Mouse (Mus musculus): ENCODE results near the gene Gal3st2b. TPM values are rescaled to one million over a fixed set of nuclear protein-coding genes. Genes with fewer than 3 reads are reported as not detected.
"Not testable (repeated sequence)": the region's sequence is repeated elsewhere in the genome, so short reads cannot be mapped to it uniquely, and the experiment has no call there.

The Gal3st2b gene
- polyA plus RNA-seq (2015; fragmentation: Nextera tagmentation; extraction: Ambion mirVana), result not detected in 2 replicates

DNA sequence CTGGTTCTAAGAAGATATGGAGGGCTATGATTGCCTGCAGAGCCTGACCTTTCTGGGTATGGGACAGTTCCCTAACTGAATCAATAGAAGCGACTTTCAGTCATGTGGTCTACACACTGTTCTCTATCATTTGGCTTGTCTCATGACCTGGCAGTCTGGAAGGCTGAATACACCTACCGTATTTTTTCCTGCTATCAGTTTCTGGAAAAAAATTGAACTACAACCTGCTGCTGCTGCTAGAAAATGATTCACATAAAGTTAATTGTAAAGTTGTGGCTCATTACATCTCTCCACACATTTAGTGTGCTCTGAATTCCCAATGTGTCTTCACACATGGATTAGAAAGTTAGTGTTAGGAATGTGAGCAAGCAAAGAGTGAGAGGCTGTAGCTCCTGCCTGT is at the start of gene Gal3st2b:
TSS of gene Gal3st2b (plus strand) at position 301 of the 400 bp plus-strand sequence.
- not testable (repeated sequence) for H3K4me2 ChIP-seq (ENCODE audit: low read depth, low read length); H3K9ac ChIP-seq (ENCODE audit: low read length); H3K36me3 ChIP-seq (ENCODE audit: control insufficient read depth, insufficient read depth, low read length); ATAC-seq (ENCODE audit: low read depth); H3K27me3 ChIP-seq (ENCODE audit: control insufficient read depth, insufficient read depth, low read depth, low read length); H3K4me3 ChIP-seq (ENCODE audit: low read length); H3K4me1 ChIP-seq (replicated peaks; ENCODE audit: control insufficient read depth, insufficient read depth, low read length); H3K9me3 ChIP-seq (ENCODE audit: control insufficient read depth, low read length); H3K27ac ChIP-seq (ENCODE audit: low read length)
- WGBS, result 80% methylated on average over 2 of the region's 2 CpGs

DNA sequence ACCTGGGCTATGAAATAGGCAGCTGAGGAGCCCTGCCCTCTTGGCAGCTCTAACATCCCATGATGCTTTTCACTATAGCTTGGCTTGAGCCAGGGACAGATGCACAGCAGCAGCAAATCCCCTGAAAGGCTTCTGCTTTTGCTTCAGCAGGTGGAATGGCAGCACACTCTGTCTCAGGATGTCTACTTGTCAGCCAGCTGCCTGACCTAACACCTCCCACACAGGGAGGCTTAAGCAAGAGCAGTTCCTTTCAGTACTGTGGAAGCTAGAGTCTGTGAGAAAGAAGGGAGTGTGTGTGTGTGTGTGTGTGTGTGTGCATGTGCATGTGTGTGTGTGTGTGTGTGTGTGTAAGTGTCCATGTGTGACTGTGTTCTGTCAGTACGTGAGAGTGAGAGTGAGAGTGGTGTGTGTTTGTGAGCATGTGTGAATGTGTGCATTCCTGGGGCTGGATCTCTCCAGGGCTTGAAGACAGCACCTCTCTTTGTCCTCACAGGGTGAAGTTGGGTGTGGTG is 46.5 kb upstream of the Gal3st2b start:
- not testable (repeated sequence) for H3K27me3 ChIP-seq (ENCODE audit: control insufficient read depth, insufficient read depth, low read depth, low read length); H3K9me3 ChIP-seq (ENCODE audit: control insufficient read depth, low read length); ATAC-seq (ENCODE audit: low read depth); H3K4me1 ChIP-seq (replicated peaks; ENCODE audit: control insufficient read depth, insufficient read depth, low read length); H3K36me3 ChIP-seq (ENCODE audit: control insufficient read depth, insufficient read depth, low read length); H3K4me2 ChIP-seq (ENCODE audit: low read depth, low read length); H3K9ac ChIP-seq (ENCODE audit: low read length); H3K27ac ChIP-seq (ENCODE audit: low read length); H3K4me3 ChIP-seq (ENCODE audit: low read length)
- 20% methylated on average over 1 of the region's 1 CpGs for WGBS

- not testable (repeated sequence) for H3K27ac ChIP-seq (ENCODE audit: low read length); H3K4me2 ChIP-seq (ENCODE audit: low read depth, low read length); H3K36me3 ChIP-seq (ENCODE audit: control insufficient read depth, insufficient read depth, low read length); H3K9me3 ChIP-seq (ENCODE audit: control insufficient read depth, low read length); ATAC-seq (ENCODE audit: low read depth); H3K4me1 ChIP-seq (replicated peaks; ENCODE audit: control insufficient read depth, insufficient read depth, low read length); H3K27me3 ChIP-seq (ENCODE audit: control insufficient read depth, insufficient read depth, low read depth, low read length); H3K4me3 ChIP-seq (ENCODE audit: low read length); H3K9ac ChIP-seq (ENCODE audit: low read length)
- 83% methylated on average over 10 of the region's 22 CpGs for WGBS
Measured at GRCm38 (mm10) chr1:93874405-93874804, 43.7 kb upstream of the Gal3st2b start.

- not testable (repeated sequence) for H3K9me3 ChIP-seq (ENCODE audit: control insufficient read depth, low read length); H3K4me3 ChIP-seq (ENCODE audit: low read length); H3K36me3 ChIP-seq (ENCODE audit: control insufficient read depth, insufficient read depth, low read length); H3K4me1 ChIP-seq (replicated peaks; ENCODE audit: control insufficient read depth, insufficient read depth, low read length); H3K27ac ChIP-seq (ENCODE audit: low read length); H3K4me2 ChIP-seq (ENCODE audit: low read depth, low read length); H3K9ac ChIP-seq (ENCODE audit: low read length); H3K27me3 ChIP-seq (ENCODE audit: control insufficient read depth, insufficient read depth, low read depth, low read length)
- peak; percentile 41; the same call in 1 of the 2 replicates for ATAC-seq (ENCODE audit: low read depth)
- WGBS, result no CpG with 5 or more reads among the region's 11 CpGs
Measured at GRCm38 (mm10) chr1:93881778-93882177, 36.3 kb upstream of the Gal3st2b start.

DNA sequence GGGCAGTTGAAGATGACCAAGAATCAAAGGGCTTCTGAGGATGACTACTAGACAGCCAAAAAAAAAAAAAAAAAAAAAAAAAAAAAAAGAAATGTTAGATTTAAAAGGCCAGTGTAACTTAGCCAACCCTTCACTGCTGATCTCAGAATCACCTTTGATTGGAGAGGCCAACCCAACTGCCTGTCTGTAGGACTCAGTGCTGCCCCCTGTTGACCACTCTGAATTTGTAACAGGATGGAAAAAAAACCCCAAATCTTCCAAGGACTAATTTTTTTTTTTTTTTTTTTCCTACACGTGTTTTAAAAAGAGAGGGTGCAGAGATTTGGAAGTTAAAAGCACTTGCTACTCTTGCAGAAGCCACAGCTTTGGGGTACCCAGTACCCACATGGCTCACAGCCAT is 27.2 kb upstream of the Gal3st2b start:
- ATAC-seq (ENCODE audit: low read depth); H3K36me3 ChIP-seq (ENCODE audit: control insufficient read depth, insufficient read depth, low read length); H3K4me3 ChIP-seq (ENCODE audit: low read length); H3K9ac ChIP-seq (ENCODE audit: low read length); H3K27ac ChIP-seq (ENCODE audit: low read length); H3K4me1 ChIP-seq (replicated peaks; ENCODE audit: control insufficient read depth, insufficient read depth, low read length); H3K4me2 ChIP-seq (ENCODE audit: low read depth, low read length); H3K9me3 ChIP-seq (ENCODE audit: control insufficient read depth, low read length); H3K27me3 ChIP-seq (ENCODE audit: control insufficient read depth, insufficient read depth, low read depth, low read length): not testable (repeated sequence)
- WGBS, result 40% methylated on average over 1 of the region's 1 CpGs

- H3K27ac ChIP-seq (ENCODE audit: low read length); H3K36me3 ChIP-seq (ENCODE audit: control insufficient read depth, insufficient read depth, low read length); H3K9me3 ChIP-seq (ENCODE audit: control insufficient read depth, low read length); H3K4me2 ChIP-seq (ENCODE audit: low read depth, low read length); H3K9ac ChIP-seq (ENCODE audit: low read length); H3K4me3 ChIP-seq (ENCODE audit: low read length); H3K4me1 ChIP-seq (replicated peaks; ENCODE audit: control insufficient read depth, insufficient read depth, low read length); H3K27me3 ChIP-seq (ENCODE audit: control insufficient read depth, insufficient read depth, low read depth, low read length); ATAC-seq (ENCODE audit: low read depth): not testable (repeated sequence)
- no CpG with 5 or more reads among the region's 1 CpGs for WGBS
Measured at GRCm38 (mm10) chr1:93897395-93897794, 20.7 kb upstream of the Gal3st2b start.

- not testable (repeated sequence) for H3K27ac ChIP-seq (ENCODE audit: low read length); H3K36me3 ChIP-seq (ENCODE audit: control insufficient read depth, insufficient read depth, low read length); H3K9me3 ChIP-seq (ENCODE audit: control insufficient read depth, low read length); H3K27me3 ChIP-seq (ENCODE audit: control insufficient read depth, insufficient read depth, low read depth, low read length); H3K4me2 ChIP-seq (ENCODE audit: low read depth, low read length); H3K9ac ChIP-seq (ENCODE audit: low read length); H3K4me3 ChIP-seq (ENCODE audit: low read length); H3K4me1 ChIP-seq (replicated peaks; ENCODE audit: control insufficient read depth, insufficient read depth, low read length); ATAC-seq (ENCODE audit: low read depth)
- 26% methylated on average over 2 of the region's 5 CpGs for WGBS
Measured at GRCm38 (mm10) chr1:93901291-93901690, 16.8 kb upstream of the Gal3st2b start.

DNA sequence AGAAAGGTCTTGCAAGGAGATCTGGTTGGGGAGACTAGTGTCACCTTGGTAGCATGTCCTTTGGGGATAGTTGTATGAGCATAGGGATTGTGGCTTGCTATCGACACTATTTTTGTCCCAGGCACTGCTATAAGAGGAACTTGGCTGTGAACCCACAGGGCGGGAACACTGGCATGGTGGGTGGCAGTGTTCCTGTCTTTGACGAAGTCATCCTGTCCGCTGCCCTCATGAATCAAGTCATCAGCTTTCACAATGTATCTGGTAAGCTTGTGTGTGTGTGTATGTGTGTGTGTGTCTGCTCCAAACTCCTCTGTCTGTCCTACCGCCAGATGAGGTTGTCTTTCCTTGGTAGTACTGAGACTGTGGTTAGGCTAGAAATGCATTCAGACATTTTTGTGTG is 11.4 kb upstream of the Gal3st2b start:
- H3K9me3 ChIP-seq (ENCODE audit: control insufficient read depth, low read length); H3K4me2 ChIP-seq (ENCODE audit: low read depth, low read length); H3K27me3 ChIP-seq (ENCODE audit: control insufficient read depth, insufficient read depth, low read depth, low read length): not testable (repeated sequence)

GRCm38 (mm10) chr1:93908977-93909586 is 9.0 kb upstream of the Gal3st2b start:
- H3K27me3 ChIP-seq (ENCODE audit: control insufficient read depth, insufficient read depth, low read depth, low read length); H3K36me3 ChIP-seq (ENCODE audit: control insufficient read depth, insufficient read depth, low read length); H3K4me3 ChIP-seq (ENCODE audit: low read length); H3K4me1 ChIP-seq (replicated peaks; ENCODE audit: control insufficient read depth, insufficient read depth, low read length); H3K4me2 ChIP-seq (ENCODE audit: low read depth, low read length); H3K9me3 ChIP-seq (ENCODE audit: control insufficient read depth, low read length); H3K27ac ChIP-seq (ENCODE audit: low read length); H3K9ac ChIP-seq (ENCODE audit: low read length); ATAC-seq (ENCODE audit: low read depth): not testable (repeated sequence)
- WGBS, result no CpG with 5 or more reads among the region's 11 CpGs

More for the DNA sequence above, 11.4 kb upstream of the Gal3st2b start:
- not testable (repeated sequence) for H3K36me3 ChIP-seq (ENCODE audit: control insufficient read depth, insufficient read depth, low read length); H3K27ac ChIP-seq (ENCODE audit: low read length); H3K9ac ChIP-seq (ENCODE audit: low read length); H3K4me3 ChIP-seq (ENCODE audit: low read length); H3K4me1 ChIP-seq (replicated peaks; ENCODE audit: control insufficient read depth, insufficient read depth, low read length); ATAC-seq (ENCODE audit: low read depth)
- WGBS, result 59% methylated on average over 2 of the region's 5 CpGs

DNA sequence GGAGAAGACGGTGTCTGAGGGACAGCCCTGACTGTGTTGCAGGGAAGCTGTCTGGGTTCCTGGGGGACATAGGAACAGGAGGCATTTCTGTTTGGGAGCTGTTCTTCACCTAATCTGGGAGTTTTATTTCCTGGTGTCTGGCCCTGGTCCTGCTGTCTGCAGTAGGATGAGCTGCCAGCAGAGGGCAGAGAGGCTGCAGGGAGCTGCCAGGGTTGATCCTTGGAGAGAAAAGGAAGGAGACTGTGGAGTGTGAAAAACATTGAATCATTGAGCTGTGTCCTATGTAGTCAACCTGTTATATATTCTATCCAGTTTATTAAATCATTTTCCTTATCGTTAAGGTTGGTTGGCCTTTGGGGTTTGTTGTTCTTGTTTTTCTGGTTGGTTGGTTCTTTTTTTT is 6.2 kb upstream of the Gal3st2b start:
- H3K27ac ChIP-seq (ENCODE audit: low read length), result not testable (repeated sequence)
- no CpG with 5 or more reads among the region's 2 CpGs for WGBS

More for the DNA sequence above, 6.2 kb upstream of the Gal3st2b start:
- H3K4me1 ChIP-seq (replicated peaks; ENCODE audit: control insufficient read depth, insufficient read depth, low read length); H3K9ac ChIP-seq (ENCODE audit: low read length); H3K4me3 ChIP-seq (ENCODE audit: low read length); H3K27me3 ChIP-seq (ENCODE audit: control insufficient read depth, insufficient read depth, low read depth, low read length); H3K36me3 ChIP-seq (ENCODE audit: control insufficient read depth, insufficient read depth, low read length); H3K4me2 ChIP-seq (ENCODE audit: low read depth, low read length); H3K9me3 ChIP-seq (ENCODE audit: control insufficient read depth, low read length): not testable (repeated sequence)
- ATAC-seq (ENCODE audit: low read depth), result 0 out of 2 replicates have a peak, but pooled peaks have one; percentile 38

Data from lung, embryonic 16.5 days (tissue).